Mouse (Mus musculus) inflammation-experienced regulatory T-cells, adult 6 months (primary cell): ENCODE measurements around the gene Dag1. TPM values are rescaled to one million over a fixed set of nuclear protein-coding genes. Genes with fewer than 3 reads are reported as not detected.
"Not testable (repeated sequence)": the region's sequence is repeated elsewhere in the genome, so short reads cannot be mapped to it uniquely, and the experiment has no call there.

ENCODE experiments used
- ATAC-seq: one replicate; pipeline ENCODE4 v1.8.0; 2017
- polyA plus RNA-seq, 3 experiments: library from polyadenylated mRNA; unstranded; fragments of 100-300 nt; shearing (Covaris generic); gene quantifications; one replicate each; pipeline ENCODE4 v1.2.1; 2017

Gene Dag1
- polyA plus RNA-seq, 3 experiments from 2014 or later = 1.6 to 3.2 (median 2.2) TPM

DNA sequence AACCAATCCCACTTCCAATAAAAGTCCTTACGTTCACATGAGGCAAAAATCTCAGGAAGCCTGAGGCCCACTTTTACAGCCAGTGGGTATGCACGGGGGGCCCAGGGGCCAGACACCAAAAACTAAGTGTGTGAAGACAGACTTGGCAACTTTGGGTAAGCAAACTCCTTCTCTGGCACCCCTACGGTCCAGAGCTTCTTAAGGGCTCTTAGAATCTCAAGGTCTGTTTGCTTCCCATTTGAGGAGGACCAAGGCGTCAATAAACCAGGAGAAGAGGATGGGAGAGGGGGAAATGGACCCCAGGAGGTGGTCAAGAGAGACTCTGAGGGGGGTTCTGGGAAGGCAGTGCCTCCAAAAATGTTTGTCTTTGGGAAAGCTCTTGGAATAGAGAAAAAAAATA is 9.7 kb upstream of the Dag1 start:
- ATAC-seq = no peak

DNA sequence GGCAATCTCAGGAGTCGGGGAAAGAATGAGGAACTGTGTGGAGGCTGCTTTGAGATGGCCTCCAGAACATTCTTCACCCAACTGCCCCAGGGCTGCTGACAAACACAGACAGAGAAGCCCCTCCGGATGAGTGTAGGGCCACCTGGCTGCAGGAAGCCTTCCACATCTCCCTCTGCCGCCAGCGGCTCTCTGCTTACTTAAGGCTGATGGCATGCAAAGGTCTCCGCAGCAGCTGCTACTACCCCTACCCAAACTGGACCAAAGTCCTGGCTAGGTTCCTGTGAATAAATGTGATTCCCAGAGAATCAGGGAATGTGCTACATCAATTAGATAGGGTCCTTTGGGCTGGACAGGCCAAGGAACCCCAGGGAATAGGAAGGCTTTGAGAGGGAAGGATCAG is 8.9 kb upstream of the Dag1 start:
- no peak for ATAC-seq

DNA sequence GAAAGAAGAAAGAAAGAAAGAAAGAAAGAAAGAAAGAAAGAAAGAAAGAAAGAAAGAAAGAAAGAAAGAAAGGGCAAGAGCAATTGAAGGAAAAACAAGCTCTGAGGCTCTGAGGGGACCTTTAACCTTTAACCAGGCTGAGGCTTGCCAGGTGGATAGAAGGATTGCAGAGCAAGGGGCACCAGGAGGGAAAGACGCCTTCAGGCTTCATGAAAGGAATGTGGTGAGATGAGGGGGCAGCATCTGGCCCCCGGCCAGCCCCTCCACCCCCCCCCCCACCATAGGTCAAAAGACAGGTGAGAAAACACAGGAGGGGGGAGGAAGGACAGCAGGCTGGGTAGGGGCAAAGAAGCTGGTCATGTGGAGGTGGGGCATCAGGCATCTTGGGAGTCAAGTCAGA is 8.2 kb upstream of the Dag1 start:
- ATAC-seq = no peak

DNA sequence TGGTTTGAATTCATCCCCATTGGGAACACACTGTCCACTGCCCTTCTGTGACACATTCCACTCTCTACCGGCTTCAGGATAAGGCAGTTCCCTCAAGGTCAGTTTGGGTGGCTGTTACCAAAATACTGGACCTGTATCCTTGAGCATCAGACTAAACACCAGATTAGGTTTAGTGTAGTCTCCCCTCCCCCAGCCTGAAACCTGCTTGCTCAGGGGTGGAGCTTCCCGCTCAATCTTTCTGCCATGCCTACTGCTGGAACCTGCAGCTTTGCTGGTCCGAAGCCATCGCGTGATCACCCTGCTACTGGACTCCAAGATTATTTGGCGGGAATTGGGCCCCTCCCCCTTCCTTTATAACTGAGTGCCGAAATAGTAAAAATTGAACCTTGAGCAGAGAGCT is 4.9 kb upstream of the Dag1 start:
- not testable (repeated sequence) for ATAC-seq

DNA sequence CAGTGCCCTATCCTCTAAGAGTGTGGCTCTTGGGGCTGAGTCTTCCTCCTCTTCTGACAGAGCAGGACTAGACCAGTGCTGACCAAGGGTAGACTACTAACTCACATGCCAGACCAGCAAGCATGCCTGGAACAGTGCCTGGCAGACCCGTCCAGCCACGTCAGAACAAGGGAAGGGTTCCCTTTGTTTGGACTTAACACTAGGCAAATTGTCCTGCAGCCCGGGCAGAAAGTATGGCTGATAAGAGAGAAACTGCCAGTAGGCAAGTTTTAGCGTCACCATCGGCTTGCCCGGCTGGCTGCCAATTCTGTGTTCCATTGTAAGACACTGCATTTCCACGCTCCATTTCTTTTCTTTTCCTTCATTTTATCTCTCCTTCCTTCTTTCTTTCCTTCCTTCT is 3.9 kb upstream of the Dag1 start:
- ATAC-seq = no peak

DNA sequence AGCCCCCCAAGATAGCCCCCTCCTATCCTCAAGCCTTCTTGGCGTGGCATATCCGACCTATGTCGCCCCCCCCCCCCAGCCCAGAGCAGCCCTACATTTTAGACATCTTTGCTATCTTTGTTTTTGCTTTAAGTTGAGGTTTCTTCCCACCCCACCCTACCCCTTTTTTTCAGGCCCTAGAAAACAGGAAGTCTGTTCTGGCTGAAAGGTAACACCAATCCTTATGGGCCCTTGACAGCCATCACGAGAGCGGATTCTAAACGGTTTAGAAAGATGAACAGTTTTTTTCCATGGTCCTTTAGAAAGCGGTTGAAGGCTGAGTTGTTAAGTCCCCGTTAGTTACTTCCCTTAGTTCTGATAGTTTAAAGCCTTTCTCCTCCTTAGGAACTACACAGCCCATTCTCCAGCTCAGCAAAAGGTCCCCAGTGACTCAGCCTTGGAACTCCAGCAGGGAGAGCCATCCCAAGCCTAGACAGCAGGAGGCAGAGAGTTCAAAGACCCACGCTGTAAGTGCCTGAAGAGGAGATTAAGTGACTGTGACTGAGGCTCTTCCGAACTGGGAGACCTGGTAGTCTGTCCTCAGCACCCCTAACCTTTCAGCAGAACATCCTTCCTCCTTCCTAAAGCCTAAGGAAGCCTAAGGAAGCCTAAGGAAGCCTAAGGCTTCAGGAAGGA is 2.6 kb upstream of the Dag1 start:
- ATAC-seq = no peak

DNA sequence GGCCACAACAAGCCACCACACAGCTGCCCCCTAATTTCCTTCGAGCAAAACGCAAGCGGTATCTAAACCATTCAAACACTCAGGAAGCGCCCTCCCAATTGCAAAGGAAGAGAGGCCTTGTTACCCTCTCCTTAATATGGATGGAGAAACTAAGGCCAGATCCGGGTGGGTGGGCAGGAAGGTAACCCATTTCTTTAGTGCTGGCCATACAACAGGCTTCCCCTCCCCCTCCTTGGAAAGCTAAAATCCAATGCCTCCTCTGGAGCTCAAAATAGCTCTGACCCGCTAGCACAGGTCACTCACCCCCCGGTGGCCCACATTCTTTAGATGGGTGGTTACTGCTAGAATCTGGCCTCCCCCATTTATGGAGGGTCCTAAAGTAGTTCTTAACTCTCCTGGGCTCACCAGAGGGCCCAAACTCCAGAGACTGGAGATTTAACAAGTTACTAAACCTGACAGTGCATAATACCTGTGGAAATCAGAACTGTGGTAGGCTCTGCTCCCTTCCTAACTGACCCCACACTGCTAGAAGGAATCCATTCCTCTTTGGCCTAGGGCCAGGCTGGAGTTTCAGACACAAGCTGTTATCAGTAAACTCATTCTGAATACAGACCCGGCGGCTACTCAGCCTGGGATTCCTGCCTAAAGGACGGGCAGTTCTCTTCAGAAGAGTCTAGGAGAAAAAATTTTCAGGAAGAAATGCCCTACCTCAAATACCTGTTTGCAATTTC is 598 bp upstream of the Dag1 start:
- ATAC-seq = peak; percentile 11

DNA sequence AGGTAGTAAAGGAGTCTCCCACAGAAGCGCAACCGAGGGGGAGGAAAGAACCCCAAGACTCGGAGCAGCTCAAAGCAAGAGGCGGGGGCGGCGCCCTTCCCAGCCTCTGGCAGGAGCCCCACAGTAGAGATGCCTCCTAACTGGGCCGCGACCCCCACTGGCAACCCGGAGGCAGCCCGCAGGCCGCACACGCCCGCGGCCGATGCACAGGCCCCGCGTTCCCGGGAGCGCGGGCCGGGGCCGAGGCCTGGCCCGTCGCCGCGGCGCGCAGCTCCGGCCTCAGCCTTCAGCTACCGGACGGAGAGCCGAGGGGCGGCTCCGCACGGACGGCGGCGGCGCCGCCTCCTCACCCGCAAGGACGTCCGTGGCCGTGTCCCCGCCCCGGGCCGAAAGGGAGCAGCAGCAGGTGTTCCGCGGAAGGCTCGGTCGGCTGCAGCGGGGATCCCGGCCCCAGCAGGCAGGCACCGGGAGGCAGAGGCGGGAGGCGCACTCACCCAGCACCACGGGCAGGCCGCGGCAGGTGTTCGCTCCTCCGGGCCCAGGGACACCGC is 552 bp downstream of the Dag1 start:
- peak; percentile 27 for ATAC-seq

DNA sequence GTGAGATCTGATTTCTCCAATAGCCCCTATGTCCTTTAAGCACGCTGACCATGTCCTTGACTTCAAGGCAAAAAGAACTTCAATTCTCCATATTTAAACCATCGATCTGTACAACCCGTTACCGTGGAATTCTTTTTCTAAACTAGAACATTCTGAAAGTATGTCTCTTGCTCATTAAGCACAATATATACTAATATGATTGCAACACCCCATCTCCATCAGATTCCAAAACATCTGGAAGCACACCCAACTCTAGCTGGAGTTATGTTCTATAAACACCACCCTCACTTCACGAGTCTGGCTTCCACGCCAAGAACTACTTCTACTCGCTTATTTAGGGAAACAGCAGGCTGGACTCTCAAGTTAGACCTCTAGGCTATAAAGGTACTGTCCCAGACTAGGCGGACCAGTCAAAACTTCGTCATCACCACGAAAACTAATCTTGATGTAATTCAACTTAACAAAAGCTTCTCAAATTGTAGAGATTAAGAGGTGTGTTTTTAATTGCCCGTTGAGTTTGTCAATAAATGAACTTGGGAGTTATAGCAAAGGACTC is 1.2 kb downstream of the Dag1 start:
- ATAC-seq = no peak

DNA sequence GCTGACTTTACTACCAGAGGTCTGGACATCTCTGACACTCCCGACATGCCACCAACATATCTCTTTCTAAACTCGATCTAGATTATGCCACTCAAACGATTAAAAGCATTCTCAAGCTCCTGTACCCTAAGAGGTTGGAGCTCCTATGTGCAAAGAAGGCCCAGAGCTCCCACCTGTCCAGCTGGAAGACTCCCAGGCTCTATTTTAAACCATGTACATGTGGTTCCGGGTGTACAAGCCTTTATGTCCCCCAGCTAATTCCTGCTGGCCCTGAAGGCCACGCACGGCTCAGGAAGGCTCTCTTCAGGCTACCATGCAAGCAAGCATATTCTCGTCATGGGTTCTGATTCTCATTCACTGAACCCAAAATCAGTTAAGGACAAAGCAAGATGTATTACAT is 1.9 kb downstream of the Dag1 start:
- no peak for ATAC-seq

DNA sequence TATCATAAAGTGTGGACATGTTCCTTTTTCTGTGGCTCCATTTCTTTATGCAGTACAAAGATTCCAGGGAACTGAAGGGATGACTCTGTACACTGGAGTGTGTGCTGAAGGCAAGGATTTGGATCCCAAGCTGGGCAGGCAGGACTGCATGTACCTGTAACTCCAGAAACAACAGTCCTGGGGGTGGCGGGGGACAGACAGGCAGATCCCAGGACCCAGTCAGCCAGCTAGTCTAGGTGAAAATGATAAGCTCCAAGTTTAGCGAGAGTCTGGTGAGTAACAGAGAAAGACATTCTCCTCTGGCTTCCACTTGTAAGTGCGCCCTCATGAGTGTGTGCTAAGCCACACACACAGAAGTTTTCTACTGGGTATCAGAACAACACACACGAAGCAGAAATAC is 3.2 kb downstream of the Dag1 start:
- ATAC-seq = no peak

DNA sequence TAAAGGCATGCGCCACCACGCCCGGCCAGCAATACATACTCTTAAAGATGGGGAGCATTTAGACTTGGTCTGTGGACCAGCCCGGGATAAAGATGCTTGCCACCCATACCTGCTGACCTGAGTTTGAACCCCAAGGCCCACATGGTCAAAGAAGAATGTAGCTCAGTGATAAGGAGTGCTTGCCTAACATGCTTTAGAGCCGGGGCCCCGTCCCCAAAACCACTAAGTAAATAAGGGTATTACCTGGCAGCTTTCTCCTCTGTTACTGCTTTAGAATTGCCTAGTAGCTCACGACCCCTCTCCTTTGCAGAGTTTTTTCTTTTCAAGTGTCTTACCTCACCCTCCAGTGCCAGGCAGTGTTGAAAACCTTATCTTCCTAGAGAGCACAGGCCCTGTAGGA is 11.0 kb downstream of the Dag1 start:
- no peak for ATAC-seq

DNA sequence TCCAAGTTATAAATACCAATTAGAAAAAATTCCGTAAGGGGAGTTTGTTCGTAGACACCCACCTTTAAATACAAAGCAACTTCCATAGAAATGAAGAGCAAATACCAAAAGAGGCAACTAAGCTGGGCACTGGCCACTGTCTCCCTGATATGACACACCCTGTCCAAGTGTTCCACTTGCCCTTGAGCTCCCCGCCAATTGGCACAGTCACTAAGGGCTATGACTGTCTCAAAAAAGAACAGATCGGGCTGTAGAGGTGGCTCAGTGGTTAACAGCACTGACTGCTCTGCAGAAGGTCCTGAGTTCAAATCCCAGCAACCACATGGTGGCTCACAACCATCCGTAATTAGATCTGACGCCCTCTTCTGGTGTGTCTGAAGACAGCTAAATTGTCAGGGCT is 11.9 kb downstream of the Dag1 start:
- no peak for ATAC-seq

DNA sequence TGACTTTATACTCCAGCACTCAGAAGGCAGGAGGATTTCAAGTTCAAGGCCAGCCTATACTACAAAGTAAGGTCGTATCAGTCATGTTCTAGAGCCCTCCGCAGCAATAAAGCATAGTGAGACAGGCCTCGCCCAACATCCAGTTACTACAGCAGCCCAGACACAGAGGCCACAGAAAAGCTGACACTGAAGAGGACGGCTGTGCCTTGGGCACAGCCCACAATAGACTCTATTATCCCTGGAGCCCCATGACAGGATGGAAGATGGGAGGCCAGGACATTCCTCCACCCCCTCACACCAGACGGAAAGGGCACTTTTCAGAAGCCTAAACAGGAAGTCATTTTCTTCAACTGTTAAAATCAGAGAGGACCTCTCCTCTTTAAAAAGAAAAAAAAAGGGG is 14.8 kb downstream of the Dag1 start:
- no peak for ATAC-seq

DNA sequence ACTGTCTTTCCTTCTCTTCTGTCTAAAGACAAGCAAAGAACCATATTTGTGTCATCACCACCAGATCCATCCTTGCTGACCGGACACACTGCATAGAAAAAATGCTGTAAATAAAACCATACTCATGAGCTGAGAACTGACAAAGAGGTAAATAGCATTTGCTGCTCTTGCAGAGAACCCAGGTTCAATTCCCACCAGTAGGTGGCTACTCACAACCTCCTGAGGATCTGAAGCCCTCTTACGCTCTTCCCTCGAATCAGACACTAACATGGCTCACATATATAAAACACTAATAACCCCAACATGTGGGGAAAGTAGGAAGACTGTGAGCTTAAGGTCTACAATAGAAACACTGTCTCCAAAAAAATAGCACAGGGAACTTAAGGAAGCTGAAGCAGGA is 18.8 kb downstream of the Dag1 start:
- ATAC-seq = no peak

DNA sequence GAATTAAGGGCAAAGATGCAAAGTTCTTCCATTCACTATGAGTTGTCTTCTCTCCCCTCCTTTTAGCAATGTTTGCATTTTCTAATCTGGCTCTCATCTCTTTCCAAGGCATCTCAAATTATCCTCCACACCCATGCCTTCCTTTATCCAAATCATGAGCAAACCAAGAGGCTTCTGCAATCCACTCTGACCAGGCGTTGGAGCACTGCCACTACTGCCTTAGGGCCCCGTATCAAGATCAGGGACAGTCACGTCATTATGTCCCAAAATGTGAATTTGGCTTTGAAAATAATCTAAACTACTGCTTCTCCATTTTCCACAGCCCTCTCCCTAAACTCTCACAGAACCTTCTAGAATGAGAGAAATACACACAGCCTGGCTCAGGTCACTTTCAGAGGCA is 19.2 kb downstream of the Dag1 start:
- no peak for ATAC-seq

DNA sequence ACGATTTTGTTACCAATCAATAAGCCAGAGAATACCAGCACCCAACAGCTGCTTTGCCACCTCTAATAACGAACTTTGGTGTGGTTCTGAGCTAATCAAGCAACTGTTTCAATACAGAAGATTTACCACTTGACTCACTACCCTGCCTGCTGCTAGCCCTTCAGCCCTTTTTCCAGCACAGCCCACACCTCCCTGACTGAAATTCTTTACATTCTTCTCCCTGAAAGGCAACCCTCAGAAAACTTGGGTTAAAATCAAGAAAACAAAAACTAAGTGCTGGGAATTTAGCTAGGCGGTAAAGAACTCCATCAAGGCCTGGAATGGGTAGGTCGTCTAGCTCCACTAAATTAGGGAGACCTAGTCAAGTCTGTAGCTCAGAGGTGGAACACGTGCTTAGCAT is 23.8 kb downstream of the Dag1 start:
- no peak for ATAC-seq

DNA sequence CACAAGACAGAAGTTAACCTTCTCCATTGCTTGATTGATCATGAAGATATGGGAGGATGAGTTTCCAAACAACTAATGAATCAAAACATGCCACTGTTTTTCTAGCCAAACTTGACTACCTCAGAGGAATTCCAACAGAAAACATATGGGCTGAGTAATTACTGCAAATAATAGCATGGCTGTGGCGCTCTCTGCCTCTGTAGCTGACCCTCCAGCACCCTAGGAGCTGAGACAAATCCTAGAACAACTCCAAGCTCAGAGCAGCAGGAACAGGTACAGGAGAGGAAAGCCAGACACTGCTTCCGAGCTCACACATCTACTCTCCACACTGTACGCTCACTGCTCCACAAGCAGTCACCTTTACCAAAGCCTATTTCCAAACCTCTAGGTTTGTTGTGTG is 24.9 kb downstream of the Dag1 start:
- no peak for ATAC-seq

DNA sequence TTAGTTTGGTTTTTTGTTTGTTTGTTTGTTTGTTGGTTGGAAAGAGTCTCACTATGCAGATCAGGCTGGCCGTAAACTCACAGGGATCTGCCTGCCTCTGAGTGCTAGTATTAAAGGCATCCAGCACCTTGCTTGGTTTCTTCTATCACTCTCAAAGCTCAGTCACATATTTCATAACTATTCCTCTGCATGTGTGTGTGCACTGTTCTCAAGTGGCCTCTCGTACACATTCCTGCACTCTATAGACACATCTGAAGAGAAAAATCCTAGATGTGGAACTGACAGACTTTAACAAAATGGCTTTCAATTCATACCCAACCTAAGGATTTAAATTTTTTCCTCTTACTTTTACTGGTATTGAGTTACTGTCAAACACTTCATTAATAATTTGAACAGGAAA is 25.4 kb downstream of the Dag1 start:
- no peak for ATAC-seq

DNA sequence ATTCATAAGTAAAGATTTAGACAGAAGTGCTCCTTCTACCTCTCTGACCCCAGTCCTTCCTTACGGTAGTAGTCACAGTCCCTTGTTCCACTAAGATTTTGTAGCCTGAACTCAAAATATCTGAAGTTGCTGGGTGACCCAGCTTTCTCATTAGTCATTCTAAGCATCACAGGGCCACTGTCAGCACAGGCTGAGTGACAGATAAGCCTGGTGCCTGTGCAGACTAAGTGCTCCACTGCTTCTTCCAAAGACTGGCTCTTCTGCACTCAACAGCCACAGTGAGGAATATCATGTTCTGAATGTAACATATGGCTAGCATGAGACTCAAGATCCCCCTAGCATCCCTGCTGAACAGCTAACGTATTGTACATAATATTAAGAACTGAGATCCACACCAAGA is 29.1 kb downstream of the Dag1 start:
- ATAC-seq = no peak

DNA sequence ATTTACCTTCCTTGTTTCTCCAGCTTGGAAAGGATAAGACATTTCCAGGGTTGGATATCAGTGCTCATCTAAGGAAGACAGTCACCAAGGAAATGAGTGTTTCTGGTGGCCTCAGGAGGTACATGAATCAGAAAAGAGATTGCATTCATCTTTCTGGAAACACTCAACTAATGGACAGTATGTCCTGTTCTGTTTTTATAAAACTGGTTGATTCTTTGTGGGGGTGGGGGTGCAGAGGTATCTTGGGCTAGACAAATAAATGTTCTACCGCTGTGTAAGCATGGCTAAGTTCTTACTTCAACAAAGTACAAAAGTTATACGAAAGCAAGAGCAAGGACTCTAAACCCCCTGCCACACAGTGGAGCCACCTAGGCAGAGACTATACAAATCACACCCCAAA is 30.9 kb downstream of the Dag1 start:
- no peak for ATAC-seq

DNA sequence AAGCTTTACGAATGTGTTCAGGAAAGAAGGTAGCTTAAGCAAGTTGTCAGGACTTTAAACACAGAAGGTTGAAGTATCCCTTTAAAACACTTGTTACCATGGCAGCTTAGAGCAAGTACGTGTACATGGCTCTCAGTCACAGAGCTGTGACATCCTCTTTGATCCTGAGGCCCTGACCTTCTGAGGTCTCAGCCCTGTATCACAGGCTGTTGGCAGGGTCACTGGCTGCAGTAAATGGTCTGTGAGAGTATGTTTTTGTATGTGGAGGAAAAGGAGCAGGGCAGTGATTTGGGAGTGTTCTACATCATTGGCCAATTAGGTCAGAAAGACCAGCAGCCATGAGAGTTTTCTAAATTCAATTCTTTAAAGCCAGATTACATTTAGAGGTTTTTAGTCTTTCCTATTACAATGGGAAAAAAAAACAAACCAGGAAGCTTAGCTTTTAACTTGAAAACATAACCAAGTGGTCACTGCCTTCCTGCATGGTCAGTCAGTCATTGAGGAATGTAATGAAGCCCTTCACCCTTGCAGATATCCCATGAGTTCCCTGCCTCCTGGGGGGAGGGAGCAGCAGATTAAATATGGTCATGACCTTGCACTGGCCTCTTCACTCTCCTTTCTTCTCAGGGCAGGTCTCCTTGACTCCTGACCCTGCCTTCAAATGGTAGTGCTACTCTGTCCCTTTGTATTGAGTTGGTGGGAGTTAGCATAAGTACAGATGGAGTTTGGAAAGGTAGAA is 35.7 kb downstream of the Dag1 start:
- no peak for ATAC-seq

DNA sequence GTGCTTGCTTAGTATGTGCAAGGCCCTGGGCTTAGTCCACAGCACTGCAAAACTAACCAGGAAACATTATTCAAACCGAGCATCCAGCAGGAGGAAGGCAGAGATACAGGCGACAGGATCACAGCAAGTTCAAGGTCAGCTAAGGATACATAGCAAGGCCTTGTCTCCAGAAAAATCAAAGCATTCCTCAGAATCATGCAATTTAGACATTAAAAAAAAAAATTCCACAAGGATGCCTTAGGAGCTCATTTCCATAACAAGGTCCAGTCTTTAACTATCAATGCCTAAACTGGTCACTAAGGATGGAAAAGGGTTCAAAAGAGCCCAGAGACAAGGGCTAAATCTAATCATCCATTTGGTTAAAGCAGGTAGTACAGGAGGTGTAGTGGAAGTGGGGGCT is 38.6 kb downstream of the Dag1 start:
- no peak for ATAC-seq
